Mouse (Mus musculus): ENCODE data around the gene Ociad2. TPM values are rescaled to one million over a fixed set of nuclear protein-coding genes. Genes with fewer than 3 reads are reported as not detected.

Ociad2 gene
- polyA plus RNA-seq, 1 experiment from 2014 or later, result 12.3 TPM

- Histone ChIP-seq H3K27me3 (replicated peaks) (no peaks in the 10 kb centered on the region), H3K4me2 (replicated peaks) (no peak overlapping the region), H3K9me3 (no peaks in the 10 kb centered on the region), H3K36me3 (no peaks in the 10 kb centered on the region), H3K4me3 (no peak overlapping the region), H3K4me1 (no peaks in the 10 kb centered on the region), H3K27ac (no peak overlapping the region), H3K9ac (no peak overlapping the region)
- WGBS, result 47% methylated on average over 5 of the region's 5 CpGs
- ATAC-seq (ENCODE audit: low FRiP score, low read depth), result no peak
These were observed 8.7 kb upstream of the Ociad2 start for GRCm38 (mm10) chr5:73349514-73349913.

GRCm38 (mm10) chr5:73345254-73345653 lies 4.4 kb upstream of the Ociad2 start:
- no peaks in the 10 kb centered on the region for H3K36me3 ChIP-seq
- no peaks in the 10 kb centered on the region for H3K27me3 ChIP-seq (replicated peaks)
- no peaks in the 10 kb centered on the region for H3K9me3 ChIP-seq
- ATAC-seq (ENCODE audit: low FRiP score, low read depth), result no peak
- H3K4me1 ChIP-seq, result no peaks in the 10 kb centered on the region
- no peak overlapping the region for H3K4me3 ChIP-seq
- H3K27ac ChIP-seq, result no peak overlapping the region
- no peak overlapping the region for H3K9ac ChIP-seq
- H3K4me2 ChIP-seq (replicated peaks), result no peak overlapping the region
- WGBS, result 89% methylated on average over 4 of the region's 4 CpGs

GRCm38 (mm10) chr5:73344310-73344709 lies 3.5 kb upstream of the Ociad2 start:
- Histone ChIP-seq H3K27ac (no peak overlapping the region), H3K9me3 (no peaks in the 10 kb centered on the region), H3K4me2 (replicated peaks) (no peak overlapping the region), H3K4me1 (no peaks in the 10 kb centered on the region), H3K27me3 (replicated peaks) (no peaks in the 10 kb centered on the region), H3K4me3 (no peak overlapping the region), H3K36me3 (no peaks in the 10 kb centered on the region), H3K9ac (no peak overlapping the region)
- WGBS, result 82% methylated on average over 10 of the region's 10 CpGs
- no peak for ATAC-seq (ENCODE audit: low FRiP score, low read depth)

- Histone ChIP-seq H3K4me3 (no peak overlapping the region), H3K9me3 (no peaks in the 10 kb centered on the region), H3K4me2 (replicated peaks) (no peak overlapping the region), H3K36me3 (no peaks in the 10 kb centered on the region), H3K4me1 (peaks cover 9% of the 10 kb centered on the region), H3K9ac (no peak overlapping the region), H3K27me3 (replicated peaks) (no peaks in the 10 kb centered on the region), H3K27ac (no peak overlapping the region)
- no peak for ATAC-seq (ENCODE audit: low FRiP score, low read depth)
- 91% methylated on average over 22 of the region's 22 CpGs for WGBS
These were observed 2.0 kb upstream of the Ociad2 start for GRCm38 (mm10) chr5:73342701-73343355.

- Histone ChIP-seq H3K4me3 (no peak overlapping the region), H3K27me3 (replicated peaks) (no peaks in the 10 kb centered on the region), H3K4me2 (replicated peaks) (no peak overlapping the region), H3K36me3 (no peaks in the 10 kb centered on the region), H3K9me3 (no peaks in the 10 kb centered on the region), H3K27ac (no peak overlapping the region), H3K9ac (no peak overlapping the region), H3K4me1 (peaks cover 10% of the 10 kb centered on the region)
- 88% methylated on average over 9 of the region's 9 CpGs for WGBS
- ATAC-seq (ENCODE audit: low FRiP score, low read depth), result no peak
These were observed 777 bp downstream of the Ociad2 start for GRCm38 (mm10) chr5:73339779-73340722.

- Histone ChIP-seq H3K9ac (peak overlapping the region; percentile 79), H3K27ac (no peak overlapping the region), H3K4me2 (replicated peaks) (peak overlapping the region; percentile 93), H3K9me3 (no peaks in the 10 kb centered on the region), H3K27me3 (replicated peaks) (no peaks in the 10 kb centered on the region), H3K4me3 (peak overlapping the region; percentile 53), H3K36me3 (no peaks in the 10 kb centered on the region), H3K4me1 (peaks cover 10% of the 10 kb centered on the region)
- WGBS, result 47% methylated on average over 14 of the region's 14 CpGs
- peak; percentile 74 for ATAC-seq (ENCODE audit: low FRiP score, low read depth)
These were observed 2.0 kb downstream of the Ociad2 start for GRCm38 (mm10) chr5:73338832-73339163.

- Histone ChIP-seq H3K27me3 (replicated peaks) (no peaks in the 10 kb centered on the region), H3K9me3 (no peaks in the 10 kb centered on the region), H3K9ac (peak overlapping the region; percentile 79), H3K27ac (no peak overlapping the region), H3K36me3 (no peaks in the 10 kb centered on the region), H3K4me1 (peaks cover 10% of the 10 kb centered on the region), H3K4me3 (peak overlapping the region; percentile 53), H3K4me2 (replicated peaks) (peak overlapping the region; percentile 93)
- ATAC-seq (ENCODE audit: low FRiP score, low read depth), result peak; percentile 72
- WGBS, result 5% methylated on average over 39 of the region's 41 CpGs
These were observed 2.6 kb downstream of the Ociad2 start for GRCm38 (mm10) chr5:73337961-73338831.

- Histone ChIP-seq H3K4me2 (replicated peaks) (no peak overlapping the region), H3K27ac (no peak overlapping the region), H3K4me1 (peaks cover 10% of the 10 kb centered on the region), H3K36me3 (no peaks in the 10 kb centered on the region), H3K9me3 (no peaks in the 10 kb centered on the region), H3K4me3 (no peak overlapping the region), H3K9ac (no peak overlapping the region), H3K27me3 (replicated peaks) (no peaks in the 10 kb centered on the region)
- ATAC-seq (ENCODE audit: low FRiP score, low read depth), result no peak
- 92% methylated on average over 5 of the region's 5 CpGs for WGBS
These were observed 4.4 kb downstream of the Ociad2 start for GRCm38 (mm10) chr5:73336448-73336847.

- no peak overlapping the region for H3K4me3 ChIP-seq
- H3K27ac ChIP-seq, result no peak overlapping the region
- H3K4me2 ChIP-seq (replicated peaks), result no peak overlapping the region
- H3K4me1 ChIP-seq, result peaks cover 6% of the 10 kb centered on the region
- WGBS, result 8% methylated on average over 4 of the region's 4 CpGs
- H3K9me3 ChIP-seq, result no peaks in the 10 kb centered on the region
- no peak overlapping the region for H3K9ac ChIP-seq
- peak; percentile 75 for ATAC-seq (ENCODE audit: low FRiP score, low read depth)
- H3K27me3 ChIP-seq (replicated peaks), result no peaks in the 10 kb centered on the region
- H3K36me3 ChIP-seq, result no peaks in the 10 kb centered on the region
These were observed 9.8 kb downstream of the Ociad2 start for GRCm38 (mm10) chr5:73331002-73331401.

GRCm38 (mm10) chr5:73324526-73325170 lies 16.2 kb downstream of the Ociad2 start:
- Histone ChIP-seq H3K4me3 (no peak overlapping the region), H3K4me1 (no peaks in the 10 kb centered on the region; the same call in 1 of the 2 replicates), H3K36me3 (no peaks in the 10 kb centered on the region), H3K9ac (no peak overlapping the region), H3K4me2 (replicated peaks) (no peak overlapping the region), H3K9me3 (no peaks in the 10 kb centered on the region), H3K27ac (no peak overlapping the region), H3K27me3 (replicated peaks) (no peaks in the 10 kb centered on the region)
- 79% methylated on average over 8 of the region's 8 CpGs for WGBS
- no peak for ATAC-seq (ENCODE audit: low FRiP score, low read depth)

- Histone ChIP-seq H3K27ac (no peak overlapping the region), H3K4me1 (no peaks in the 10 kb centered on the region; the same call in 1 of the 2 replicates), H3K9ac (no peak overlapping the region), H3K36me3 (no peaks in the 10 kb centered on the region), H3K4me3 (no peak overlapping the region), H3K4me2 (replicated peaks) (no peak overlapping the region), H3K27me3 (replicated peaks) (no peaks in the 10 kb centered on the region), H3K9me3 (no peaks in the 10 kb centered on the region)
- no peak for ATAC-seq (ENCODE audit: low FRiP score, low read depth)
- 89% methylated on average over 5 of the region's 5 CpGs for WGBS
These were observed 17.2 kb downstream of the Ociad2 start for GRCm38 (mm10) chr5:73323602-73324001.
